Mouse (Mus musculus) MEL (cell line): Measurements from ENCODE around the gene Ggta1. TPM values are rescaled to one million over a fixed set of nuclear protein-coding genes. Genes with fewer than 3 reads are reported as not detected.

Experiments
- DNase-seq: peaks from one replicate; pipeline ENCODE4 v3.0.0; 2011; ENCODE audit warnings: low read depth, low spot score
- H3K27ac ChIP-seq: 2 replicates; pipeline ENCODE4 v1.5.1; 2012; ENCODE audit warnings: low read depth, mild to moderate bottlenecking, control low read depth, low read length, moderate library complexity; ENCODE audit not compliant: control insufficient read depth
- H3K27me3 ChIP-seq, 2 experiments: fragments of 150-350 bp in 1 of 2; sonication (generic) in 1 of 2; 2 replicates each; pipeline ENCODE4 v1.6.1; 2012; ENCODE audit warnings: low read length in 2 of 2, mild to moderate bottlenecking in 2 of 2, improper control_type of control experiment in 1 of 2, moderate library complexity in 1 of 2; ENCODE audit not compliant: insufficient read depth in 2 of 2, control insufficient read depth in 1 of 2
- H3K36me3 ChIP-seq, 2 experiments: 2 replicates each; pipeline ENCODE4 v1.6.1; 2012 to 2014; ENCODE audit warnings: low read length in 2 of 2, improper control_type of control experiment in 1 of 2, inconsistent platforms in 1 of 2, mild to moderate bottlenecking in 1 of 2; ENCODE audit not compliant: insufficient read depth in 2 of 2, control insufficient read depth in 1 of 2
- H3K4me1 ChIP-seq, 2 experiments: fragments of 150-350 bp in 1 of 2; sonication (generic) in 1 of 2; 2 replicates each; pipeline ENCODE4 v1.6.1; 2012; ENCODE audit warnings: low read length in 2 of 2, improper control_type of control experiment in 1 of 2, mild to moderate bottlenecking in 1 of 2; ENCODE audit not compliant: insufficient read depth in 2 of 2, control insufficient read depth in 1 of 2
- H3K4me3 ChIP-seq, 2 experiments: fragments of 150-350 bp in 1 of 2; sonication (generic) in 1 of 2; 2 replicates each; pipeline ENCODE4 v1.5.1; 2012; ENCODE audit warnings: low read depth in 2 of 2, low read length in 2 of 2, mild to moderate bottlenecking in 2 of 2, moderate library complexity in 2 of 2, control low read depth in 1 of 2, improper control_type of control experiment in 1 of 2; ENCODE audit not compliant: control insufficient read depth in 1 of 2, insufficient read depth in 1 of 2
- H3K79me2 ChIP-seq: 2 replicates; pipeline ENCODE4 v1.6.1; 2012; ENCODE audit warnings: mild to moderate bottlenecking, low read length, moderate library complexity; ENCODE audit not compliant: control insufficient read depth, poor library complexity, insufficient read depth
- H3K9ac ChIP-seq: 2 replicates; pipeline ENCODE4 v1.6.1; 2012; ENCODE audit warnings: low read depth, mild to moderate bottlenecking, control low read depth, low read length, moderate library complexity; ENCODE audit not compliant: control insufficient read depth, poor library complexity, severe bottlenecking
- H3K9me3 ChIP-seq: fragments of 150-350 bp; sonication (generic); replicated peaks from 2 replicates; pipeline ENCODE4 v1.6.1; 2012; ENCODE audit warnings: mild to moderate bottlenecking, low read length, improper control_type of control experiment, moderate library complexity; ENCODE audit not compliant: insufficient read depth
- BHLHE40 ChIP-seq: IDR thresholded peaks from 2 replicates; pipeline ENCODE4 v1.6.1; 2012; ENCODE audit warnings: low read depth, mild to moderate bottlenecking, inconsistent platforms, low read length, improper control_type of control experiment, borderline replicate concordance
- CHD1 ChIP-seq: IDR thresholded peaks from 2 replicates; pipeline ENCODE4 v1.6.1; 2012; ENCODE audit warnings: low read depth, mild to moderate bottlenecking, inconsistent platforms, low read length, improper control_type of control experiment
- CHD2 ChIP-seq: IDR thresholded peaks from 2 replicates; pipeline ENCODE4 v1.6.1; 2011; ENCODE audit warnings: low read length, improper control_type of control experiment
- CTCF ChIP-seq, 3 experiments: IDR thresholded peaks in 2 of 3; conservative IDR thresholded peaks in 1 of 3; 2 replicates each; pipeline ENCODE4 v1.5.1; 2011 to 2012; ENCODE audit warnings: low read length in 3 of 3, low read depth in 2 of 3, mild to moderate bottlenecking in 2 of 3, improper control_type of control experiment in 1 of 3, inconsistent platforms in 1 of 3, mixed read lengths in 1 of 3, moderate library complexity in 1 of 3; ENCODE audit not compliant: control insufficient read depth in 1 of 3, insufficient read depth in 1 of 3, poor library complexity in 1 of 3, severe bottlenecking in 1 of 3
- E2F4 ChIP-seq: IDR thresholded peaks from 2 replicates; pipeline ENCODE4 v1.6.1; 2011; ENCODE audit warnings: low read depth, low read length, improper control_type of control experiment, borderline replicate concordance
- GABPA ChIP-seq: IDR thresholded peaks from 2 replicates; pipeline ENCODE4 v1.6.1; 2012; ENCODE audit warnings: low read depth, mild to moderate bottlenecking, inconsistent platforms, low read length, improper control_type of control experiment, moderate library complexity
- GATA1 ChIP-seq: IDR thresholded peaks from 2 replicates; pipeline ENCODE4 v1.6.1; 2011; ENCODE audit warnings: low read depth, low read length, improper control_type of control experiment
- JUND ChIP-seq: IDR thresholded peaks from 2 replicates; pipeline ENCODE4 v1.6.1; 2011; ENCODE audit warnings: low read depth, mild to moderate bottlenecking, improper control_type of control experiment, low read length
- KAT2A ChIP-seq: conservative IDR thresholded peaks from 2 replicates; pipeline ENCODE4 v1.6.1; 2012; ENCODE audit warnings: low read depth, low read length, improper control_type of control experiment, inconsistent platforms
- MAFK ChIP-seq: IDR thresholded peaks from 2 replicates; pipeline ENCODE4 v1.6.1; 2011; ENCODE audit warnings: low read depth, mild to moderate bottlenecking, low read length, improper control_type of control experiment, borderline replicate concordance
- MAZ ChIP-seq: IDR thresholded peaks from 2 replicates; pipeline ENCODE4 v1.6.1; 2012; ENCODE audit warnings: low read depth, mild to moderate bottlenecking, inconsistent platforms, low read length, improper control_type of control experiment
- MEF2A ChIP-seq: IDR thresholded peaks from 2 replicates; pipeline ENCODE4 v1.6.1; 2014; ENCODE audit warnings: low read depth, mild to moderate bottlenecking, inconsistent platforms, low read length, improper control_type of control experiment; ENCODE audit not compliant: poor library complexity, insufficient replicate concordance, severe bottlenecking; ENCODE audit errors: extremely low read depth
- MXI1 ChIP-seq: IDR thresholded peaks from 2 replicates; pipeline ENCODE4 v1.6.1; 2011; ENCODE audit warnings: mild to moderate bottlenecking, low read depth, low read length, improper control_type of control experiment
- MYB ChIP-seq: IDR thresholded peaks from 2 replicates; pipeline ENCODE4 v1.6.1; 2011; ENCODE audit warnings: mild to moderate bottlenecking, low read depth, low read length, improper control_type of control experiment
- NELFE ChIP-seq: IDR thresholded peaks from 2 replicates; pipeline ENCODE4 v1.6.1; 2011; ENCODE audit warnings: low read depth, low read length, improper control_type of control experiment
- NRF1 ChIP-seq: IDR thresholded peaks from 2 replicates; pipeline ENCODE4 v1.6.1; 2014; ENCODE audit warnings: low read depth, mild to moderate bottlenecking, inconsistent platforms, low read length, improper control_type of control experiment, moderate library complexity; ENCODE audit not compliant: poor library complexity, insufficient read depth, severe bottlenecking
- POLR2AphosphoS2 ChIP-seq: IDR thresholded peaks from 2 replicates; pipeline ENCODE4 v1.6.1; 2011; ENCODE audit warnings: low read length, improper control_type of control experiment
- POLR2AphosphoS5 ChIP-seq: IDR thresholded peaks from 2 replicates; pipeline ENCODE4 v1.6.1; 2012; ENCODE audit warnings: low read depth, borderline replicate concordance, mild to moderate bottlenecking, inconsistent platforms, low read length, moderate library complexity, mixed read lengths
- RCOR1 ChIP-seq: IDR thresholded peaks from 2 replicates; pipeline ENCODE4 v1.6.1; 2012; ENCODE audit warnings: low read depth, mild to moderate bottlenecking, inconsistent platforms, low read length, improper control_type of control experiment
- SIN3A ChIP-seq: IDR thresholded peaks from 2 replicates; pipeline ENCODE4 v1.6.1; 2012; ENCODE audit warnings: low read length, improper control_type of control experiment, inconsistent platforms
- SMC3 ChIP-seq: IDR thresholded peaks from 2 replicates; pipeline ENCODE4 v1.6.1; 2011; ENCODE audit warnings: low read depth, low read length, improper control_type of control experiment
- TAL1 ChIP-seq: IDR thresholded peaks from 2 replicates; pipeline ENCODE4 v1.6.1; 2012; ENCODE audit warnings: mild to moderate bottlenecking, inconsistent platforms, low read length, moderate library complexity, mixed read lengths
- TBP ChIP-seq: IDR thresholded peaks from 2 replicates; pipeline ENCODE4 v1.8.0; 2011; ENCODE audit warnings: low read depth, low read length, improper control_type of control experiment
- TCF12 ChIP-seq: IDR thresholded peaks from 2 replicates; pipeline ENCODE4 v1.6.1; 2014; ENCODE audit warnings: low read depth, mild to moderate bottlenecking, inconsistent platforms, low read length, improper control_type of control experiment, moderate library complexity
- UBTF ChIP-seq: IDR thresholded peaks from 2 replicates; pipeline ENCODE4 v1.6.1; 2012; ENCODE audit warnings: low read depth, mild to moderate bottlenecking, inconsistent platforms, low read length, improper control_type of control experiment, moderate library complexity, borderline replicate concordance; ENCODE audit not compliant: insufficient read depth
- USF1 ChIP-seq: IDR thresholded peaks from 2 replicates; pipeline ENCODE4 v1.6.1; 2014; ENCODE audit warnings: low read depth, mild to moderate bottlenecking, inconsistent platforms, low read length, improper control_type of control experiment, moderate library complexity
- USF2 ChIP-seq, 2 experiments: IDR thresholded peaks; 2 replicates each; pipeline ENCODE4 v1.6.1; 2011 to 2012; ENCODE audit warnings: improper control_type of control experiment in 2 of 2, low read length in 2 of 2, borderline replicate concordance in 1 of 2, inconsistent platforms in 1 of 2, low read depth in 1 of 2, mild to moderate bottlenecking in 1 of 2; ENCODE audit not compliant: insufficient read depth in 1 of 2
- ZC3H11A ChIP-seq: IDR thresholded peaks from 2 replicates; pipeline ENCODE4 v1.6.1; 2012; ENCODE audit warnings: low read depth, mild to moderate bottlenecking, inconsistent platforms, low read length, improper control_type of control experiment
- ZKSCAN1 ChIP-seq: IDR thresholded peaks from 2 replicates; pipeline ENCODE4 v1.6.1; 2012; ENCODE audit warnings: low read depth, mild to moderate bottlenecking, inconsistent platforms, low read length, improper control_type of control experiment, moderate library complexity
- ZMIZ1 ChIP-seq: IDR thresholded peaks from 2 replicates; pipeline ENCODE4 v1.6.1; 2012; ENCODE audit warnings: low read depth, mild to moderate bottlenecking, inconsistent platforms, low read length, improper control_type of control experiment, moderate library complexity
- ZNF384 ChIP-seq: IDR thresholded peaks from 2 replicates; pipeline ENCODE4 v1.6.1; 2012; ENCODE audit warnings: low read depth, mild to moderate bottlenecking, inconsistent platforms, low read length, improper control_type of control experiment
- polyA plus RNA-seq, 2 experiments: library from polyadenylated mRNA; stranded (reverse) in 1 of 2; unstranded in 1 of 2; fragments of >175 nt in 1 of 2; fragments of >200 nt in 1 of 2; gene quantifications; 2 replicates each; pipeline versions ENCODE4 v1.2.1 to v1.2.4; 2012; ENCODE audit warnings: low replicate concordance in 2 of 2, low read depth in 1 of 2; ENCODE audit not compliant: insufficient read length in 2 of 2, insufficient read depth in 1 of 2, missing spikeins in 1 of 2
- total RNA-seq: library from RNA; depleted of rRNA; stranded (reverse); fragments of 300-350 nt; gene quantifications from 2 replicates; pipeline ENCODE4 v1.2.3, GENCODE M21; 2012

The Ggta1 gene
- total and polyA plus RNA-seq, 3 experiments = 29.2 to 30.7 TPM; not detected in 1

DNA sequence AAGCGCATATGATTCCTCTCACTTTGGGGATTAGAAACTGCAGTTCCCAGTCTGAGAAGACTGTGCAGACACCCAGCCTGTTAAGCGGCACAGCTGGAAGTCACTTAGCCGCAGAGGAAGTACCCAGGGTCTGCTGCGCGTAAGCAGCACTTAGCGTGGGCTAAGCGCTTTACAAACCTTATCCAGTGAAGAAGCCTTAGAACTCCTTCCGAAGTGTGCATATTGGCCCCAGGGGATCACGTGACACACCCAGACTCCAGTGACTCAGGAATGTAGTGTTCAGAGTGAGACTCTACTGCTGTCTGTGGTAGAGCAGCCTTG, 44.1 kb upstream of the Ggta1 start (continued):
- TF ChIP-seq CHD2 = no peak
- TF ChIP-seq POLR2AphosphoS5 = no peak
- 0 out of 2 replicates have a peak, but pooled peaks have one; percentile 30 for TF ChIP-seq CHD1

- H3K9ac ChIP-seq = peak overlapping the region; percentile 56
- peak overlapping the region; percentile 15 to 38; a peak in 3 of 4 replicates for H3K4me3 ChIP-seq
- peak overlapping the region; percentile 98 for H3K27ac ChIP-seq
- peaks cover 0 to 65% of the 10 kb centered on the region in 2 experiments; a peak in 2 of 4 replicates for H3K36me3 ChIP-seq
- DNase-seq = peak; percentile 89
- no peaks in the 10 kb centered on the region; the same call in 1 of the 2 replicates for H3K79me2 ChIP-seq
- H3K27me3 ChIP-seq = no peaks in the 10 kb centered on the region
- H3K4me1 ChIP-seq = peaks cover 33 to 74% of the 10 kb centered on the region in 2 experiments
- H3K9me3 ChIP-seq = no peaks in the 10 kb centered on the region
- TF ChIP-seq USF2 (IDR thresholded peaks at IDR 0.05; ENCODE audit: borderline replicate concordance in 1 of 2, insufficient read depth in 1 of 2, low read depth in 1 of 2, low read length in 2 of 2) (no peak), CHD1 (peak; percentile 94; the same call in 1 of the 2 replicates), NELFE (peak; percentile 34; the same call in 1 of the 2 replicates), GABPA (no peak), TAL1 (peak; percentile 91), ZNF384 (no peak), MAFK (no peak), SIN3A (peak; percentile 77), USF1 (no peak), UBTF (no peak), POLR2AphosphoS2 (no peak), POLR2AphosphoS5 (no peak), NRF1 (no peak), CTCF (IDR thresholded peaks at IDR 0.05 in 2 of 3, conservative IDR thresholded peaks at IDR 0.05 in 1 of 3; ENCODE audit: control insufficient read depth in 1 of 3, insufficient read depth in 1 of 3, low read depth in 2 of 3, low read length in 3 of 3, poor library complexity in 1 of 3, severe bottlenecking in 1 of 3) (peak in 1 of 3 experiments; percentile 10; a peak in 1 of 6 replicates), ZC3H11A (0 out of 2 replicates have a peak, but pooled peaks have one; percentile 3), MXI1 (peak; percentile 92), TCF12 (peak; percentile 99), MEF2A (no peak), MYB (peak; percentile 72; the same call in 1 of the 2 replicates), RCOR1 (peak; percentile 75; the same call in 1 of the 2 replicates), TBP (0 out of 2 replicates have a peak, but pooled peaks have one; percentile 8), SMC3 (peak; percentile 18; the same call in 1 of the 2 replicates), ZKSCAN1 (no peak), KAT2A (0 out of 2 replicates have a peak, but pooled peaks have one; percentile 41), CHD2 (no peak; the same call in 1 of the 2 replicates), ZMIZ1 (0 out of 2 replicates have a peak, but pooled peaks have one; percentile 26), MAZ (peak; percentile 97), GATA1 (peak; percentile 96), E2F4 (no peak), BHLHE40 (peak; percentile 83; the same call in 1 of the 2 replicates), JUND (peak; percentile 43; the same call in 1 of the 2 replicates)
Observed at GRCm38 (mm10) chr2:35506311-35507190, 43.5 kb upstream of the Ggta1 start.
